Mouse (Mus musculus): ENCODE data around the gene Hist1h2bq.

Gene Hist1h2bq

DNA sequence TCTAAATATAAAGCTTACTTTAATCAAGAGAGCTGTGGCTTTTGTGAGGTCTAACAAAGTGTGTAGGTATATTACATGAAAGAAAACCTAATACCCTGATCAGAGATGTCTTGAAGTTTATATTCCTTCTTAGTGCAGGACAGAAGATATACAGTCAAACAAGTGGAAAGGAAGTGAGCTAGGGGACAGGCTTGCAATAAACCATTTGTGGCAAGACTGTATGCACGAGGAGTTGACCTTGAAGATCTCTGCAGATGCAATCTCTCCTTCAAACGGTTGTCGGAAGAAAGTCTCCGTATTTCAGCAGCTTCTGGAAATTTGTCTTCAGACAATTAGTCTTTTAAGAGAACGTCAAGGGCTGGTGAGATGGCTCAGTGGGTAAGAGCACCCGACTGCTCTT, 20.1 kb downstream of the Hist1h2bq start:
- DNase-seq (ENCODE audit: extremely low read depth, low read depth), result no peak

DNA sequence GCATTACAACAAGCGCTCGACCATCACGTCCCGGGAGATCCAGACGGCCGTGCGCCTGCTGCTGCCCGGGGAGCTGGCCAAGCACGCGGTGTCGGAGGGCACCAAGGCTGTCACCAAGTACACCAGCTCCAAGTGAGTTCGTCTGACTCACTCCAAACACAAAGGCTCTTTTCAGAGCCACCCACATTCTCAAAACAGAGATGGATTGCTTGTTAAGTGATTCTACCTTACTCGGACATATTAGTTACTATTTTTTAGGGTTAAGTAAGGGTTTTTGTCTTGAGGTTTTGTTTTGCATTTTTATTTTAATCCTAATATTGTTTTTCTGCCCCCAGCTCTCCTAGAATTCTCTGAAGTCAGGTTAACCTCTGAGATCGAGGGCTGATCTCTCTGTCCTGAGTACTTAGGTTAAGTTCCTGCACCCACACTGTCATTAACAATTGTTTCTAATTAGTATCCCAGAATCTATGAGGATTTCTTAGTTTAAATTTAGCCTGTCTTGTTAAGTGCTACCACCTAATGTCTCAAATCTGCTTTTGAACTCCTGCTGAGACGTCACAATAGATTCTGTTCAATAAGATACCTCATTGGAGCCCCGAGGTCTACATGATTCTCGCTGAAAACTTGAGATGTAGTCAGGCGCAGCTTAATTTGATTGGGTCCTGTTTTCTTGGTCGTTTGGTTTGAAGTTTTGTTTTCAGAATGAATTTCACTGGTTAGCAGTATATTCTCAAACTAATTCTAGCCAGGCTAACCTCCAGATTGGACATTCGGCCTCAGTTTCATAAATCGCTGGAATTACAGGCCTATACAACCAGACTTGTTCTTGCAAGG, 22.0 kb downstream of the Hist1h2bq start:
- peak; percentile 70 for DNase-seq (ENCODE audit: extremely low read depth, low read depth)

DNA sequence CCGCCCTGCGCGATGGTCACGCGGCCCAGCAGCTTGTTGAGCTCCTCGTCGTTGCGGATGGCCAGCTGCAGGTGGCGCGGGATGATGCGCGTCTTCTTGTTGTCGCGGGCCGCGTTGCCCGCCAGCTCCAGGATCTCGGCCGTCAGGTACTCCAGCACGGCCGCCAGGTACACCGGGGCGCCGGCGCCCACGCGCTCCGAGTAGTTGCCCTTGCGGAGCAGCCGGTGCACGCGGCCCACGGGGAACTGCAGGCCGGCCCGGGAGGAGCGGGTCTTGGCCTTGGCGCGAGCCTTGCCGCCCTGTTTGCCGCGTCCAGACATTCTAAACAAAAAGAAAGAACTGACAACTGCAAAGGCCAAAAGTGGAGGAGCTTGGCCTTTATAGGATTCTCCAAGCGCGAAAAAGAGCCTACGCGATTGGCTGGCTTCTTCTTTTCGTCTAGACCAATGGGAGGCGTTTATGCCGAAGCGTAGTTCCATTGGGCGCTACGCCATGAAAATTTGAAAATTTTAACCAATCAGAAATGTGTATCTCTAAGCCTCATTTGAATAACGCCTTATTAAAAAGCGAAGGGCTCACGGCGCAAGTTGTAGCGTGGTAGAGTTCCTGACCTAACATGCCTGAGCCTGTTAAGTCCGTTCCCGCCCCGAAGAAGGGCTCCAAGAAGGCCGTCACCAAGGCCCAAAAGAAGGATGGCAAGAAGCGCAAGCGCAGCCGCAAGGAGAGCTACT, 22.9 kb downstream of the Hist1h2bq start, which contains the start of the genes Hist1h2an and Hist1h2bp:
TSS of gene Hist1h2an (minus strand) at position 320 of the 731 bp plus-strand sequence.
TSS of gene Hist1h2bp (plus strand) at position 563 of the 731 bp plus-strand sequence.
- DNase-seq (ENCODE audit: extremely low read depth, low read depth), result peak; percentile 96

DNA sequence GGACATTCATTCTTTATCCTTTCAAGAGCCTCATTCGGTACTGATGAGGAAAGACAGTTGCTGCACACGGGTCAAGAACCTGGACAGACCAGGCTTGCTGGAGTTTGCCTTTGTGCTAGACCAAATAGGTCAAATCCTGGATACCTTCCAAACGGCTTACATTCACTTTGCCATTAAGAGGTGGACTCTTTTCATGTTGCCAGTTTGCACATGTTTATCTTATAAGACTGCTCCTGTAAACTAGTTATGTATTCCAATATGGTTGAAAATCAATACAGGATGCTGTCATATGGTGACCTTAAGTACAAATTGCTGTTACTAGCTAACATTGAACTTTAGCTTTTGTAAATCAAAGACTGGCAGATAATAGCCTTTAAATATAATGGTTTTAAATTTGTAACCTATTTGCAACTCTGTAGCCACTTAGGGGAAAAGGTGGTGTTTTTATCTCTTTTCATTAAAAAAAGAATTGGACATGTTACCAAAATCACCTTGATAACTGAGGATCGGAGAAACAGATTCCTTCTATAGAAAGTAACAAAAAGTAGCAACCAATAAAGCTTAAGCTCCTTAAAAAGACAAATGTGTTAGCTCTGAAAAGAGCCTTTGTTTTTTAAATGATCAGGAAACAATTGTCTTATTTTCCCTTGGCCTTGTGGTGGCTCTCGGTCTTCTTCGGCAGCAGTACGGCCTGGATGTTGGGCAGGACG, 23.7 kb downstream of the Hist1h2bq start:
- peak; percentile 73 for DNase-seq (ENCODE audit: extremely low read depth, low read depth)

DNA sequence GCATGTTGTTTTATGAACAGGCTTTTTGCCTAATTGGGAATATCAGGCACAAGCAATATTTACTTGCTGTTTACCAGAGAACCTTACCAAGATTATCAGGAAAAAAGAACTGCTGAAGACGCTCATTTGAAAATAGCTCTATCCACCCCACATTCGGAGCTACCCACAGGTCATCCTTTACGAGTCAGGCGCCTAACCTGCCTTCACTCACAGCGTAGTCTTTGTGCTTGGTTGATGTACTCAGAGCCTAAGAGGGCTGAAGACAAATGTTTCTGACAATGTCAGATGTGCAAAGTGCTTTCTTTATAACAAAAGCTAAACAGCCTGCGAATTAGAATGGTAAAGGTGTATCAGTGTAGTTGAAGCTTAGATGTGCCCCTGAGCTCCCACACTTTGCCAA, 25.7 kb downstream of the Hist1h2bq start:
- DNase-seq (ENCODE audit: extremely low read depth, low read depth), result peak; percentile 26

DNA sequence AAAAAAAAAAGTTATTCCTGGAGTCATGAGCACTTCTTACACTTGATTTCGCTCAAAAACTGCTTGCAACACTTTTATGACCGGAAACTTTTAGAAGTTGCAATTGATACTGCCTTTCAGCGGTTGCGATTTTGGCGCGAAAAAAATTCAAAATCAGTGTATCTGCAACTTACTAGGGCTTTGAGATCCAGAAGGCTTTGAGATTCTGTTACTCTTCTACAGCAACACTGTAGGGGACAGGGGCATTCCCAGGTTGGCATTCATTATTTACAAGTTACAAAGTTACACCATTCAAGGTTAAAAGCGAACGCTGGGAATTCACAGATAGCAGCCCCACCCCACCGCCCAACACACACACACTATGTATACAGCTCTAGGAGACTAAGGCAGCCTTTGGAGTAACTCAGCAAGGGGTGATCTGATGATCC, 26.2 kb downstream of the Hist1h2bq start:
- peak; percentile 63 for DNase-seq (ENCODE audit: extremely low read depth, low read depth)

DNA sequence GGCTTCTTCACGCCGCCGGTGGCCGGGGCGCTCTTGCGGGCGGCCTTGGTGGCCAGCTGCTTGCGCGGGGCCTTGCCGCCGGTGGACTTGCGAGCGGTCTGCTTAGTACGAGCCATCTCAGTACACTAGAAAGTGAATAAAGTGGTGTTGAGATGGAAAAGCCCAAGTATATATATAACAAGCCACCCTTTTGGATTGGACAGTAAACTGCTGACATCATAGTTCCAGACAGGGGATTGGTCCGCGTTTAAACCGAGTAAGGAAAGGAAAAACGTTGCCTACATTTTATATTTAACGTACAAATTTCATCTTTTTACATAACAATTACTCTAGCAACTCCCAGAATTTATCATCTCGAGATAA, 26.8 kb downstream of the Hist1h2bq start, which contains the start of gene Hist1h3i:
TSS of gene Hist1h3i (minus strand) at position 116 of the 363 bp plus-strand sequence.
- peak; percentile 93 for DNase-seq (ENCODE audit: extremely low read depth, low read depth)

DNA sequence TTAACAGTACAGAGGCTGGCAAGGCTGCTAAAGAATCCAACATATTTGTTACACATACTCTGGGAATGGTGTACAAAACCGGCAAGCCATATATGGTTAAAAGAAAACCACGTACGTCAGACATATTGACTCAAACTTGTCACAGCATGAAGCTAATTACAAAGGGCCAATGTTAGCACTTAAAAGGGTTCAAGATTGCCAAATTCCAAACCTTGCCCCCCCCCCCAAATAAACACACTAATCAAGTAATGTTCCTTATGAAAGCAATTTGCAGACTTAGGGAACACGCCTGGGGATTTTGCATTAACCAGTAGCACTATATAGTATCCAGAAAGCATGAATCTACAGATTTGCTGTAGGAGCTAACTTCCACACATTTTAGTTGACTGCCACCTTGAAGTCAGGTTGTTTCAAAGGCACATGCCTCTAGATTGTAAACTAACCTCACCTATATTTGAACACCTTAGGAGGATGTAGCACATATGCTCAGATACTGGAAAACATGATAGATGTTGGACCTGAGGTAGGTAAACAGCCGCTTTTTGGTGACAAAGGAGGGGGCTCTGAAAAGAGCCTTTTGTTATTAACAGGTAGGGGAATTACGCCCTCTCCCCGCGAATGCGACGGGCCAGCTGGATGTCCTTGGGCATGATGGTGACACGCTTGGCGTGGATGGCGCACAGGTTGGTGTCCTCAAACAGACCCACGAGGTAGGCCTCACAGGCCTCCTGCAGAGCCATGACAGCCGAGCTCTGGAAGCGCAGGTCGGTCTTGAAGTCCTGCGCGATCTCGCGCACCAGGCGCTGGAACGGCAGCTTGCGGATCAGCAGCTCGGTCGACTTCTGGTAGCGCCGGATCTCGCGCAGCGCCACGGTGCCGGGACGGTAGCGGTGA, 27.4 kb downstream of the Hist1h2bq start:
- peak; percentile 81 for DNase-seq (ENCODE audit: extremely low read depth, low read depth)

DNA sequence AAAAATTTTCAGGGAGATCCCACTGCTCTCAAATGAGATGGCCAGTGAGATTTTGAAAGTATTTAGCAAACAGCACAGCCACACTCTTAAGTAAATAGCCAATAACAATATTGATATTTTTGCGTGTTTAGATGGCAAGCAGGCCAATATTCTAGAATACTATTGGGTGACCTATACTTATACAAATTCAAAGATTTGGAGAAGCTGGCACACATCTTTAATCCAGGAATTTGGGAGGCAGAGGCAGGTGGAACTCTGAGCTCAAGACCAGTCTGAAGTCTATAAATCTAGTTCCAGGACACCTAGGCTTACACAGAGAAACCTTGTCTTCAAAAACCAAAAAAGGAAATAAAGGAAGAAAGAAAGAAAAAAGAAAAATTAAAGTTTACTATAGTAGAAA, 28.4 kb downstream of the Hist1h2bq start:
- DNase-seq (ENCODE audit: extremely low read depth, low read depth), result no peak

DNA sequence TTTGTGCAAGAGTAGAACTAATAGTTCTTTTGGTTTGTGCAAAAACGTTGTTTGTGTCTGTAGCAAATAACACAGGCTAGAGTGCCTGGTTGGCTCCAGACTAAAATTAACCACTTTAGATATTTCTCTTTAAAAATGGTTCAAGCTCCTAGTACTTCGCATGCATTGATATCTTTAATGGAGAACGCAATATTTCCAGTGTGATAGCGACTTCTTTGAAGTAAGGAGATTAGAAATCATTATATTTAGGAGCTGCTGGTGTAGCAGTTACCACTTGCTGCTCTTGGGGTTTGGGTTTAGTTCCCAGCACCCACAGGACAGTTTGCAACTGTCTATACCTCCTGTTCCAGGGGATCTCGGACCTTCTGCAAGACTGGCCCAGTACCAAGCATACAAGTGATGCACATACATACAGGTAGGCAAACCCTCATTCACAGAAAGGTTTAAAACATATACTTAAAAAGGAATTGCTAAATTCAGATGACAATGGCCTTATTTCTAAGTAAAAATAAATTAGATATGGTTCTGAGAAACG, 28.9 kb downstream of the Hist1h2bq start:
- peak; percentile 36 for DNase-seq (ENCODE audit: extremely low read depth, low read depth)

DNA sequence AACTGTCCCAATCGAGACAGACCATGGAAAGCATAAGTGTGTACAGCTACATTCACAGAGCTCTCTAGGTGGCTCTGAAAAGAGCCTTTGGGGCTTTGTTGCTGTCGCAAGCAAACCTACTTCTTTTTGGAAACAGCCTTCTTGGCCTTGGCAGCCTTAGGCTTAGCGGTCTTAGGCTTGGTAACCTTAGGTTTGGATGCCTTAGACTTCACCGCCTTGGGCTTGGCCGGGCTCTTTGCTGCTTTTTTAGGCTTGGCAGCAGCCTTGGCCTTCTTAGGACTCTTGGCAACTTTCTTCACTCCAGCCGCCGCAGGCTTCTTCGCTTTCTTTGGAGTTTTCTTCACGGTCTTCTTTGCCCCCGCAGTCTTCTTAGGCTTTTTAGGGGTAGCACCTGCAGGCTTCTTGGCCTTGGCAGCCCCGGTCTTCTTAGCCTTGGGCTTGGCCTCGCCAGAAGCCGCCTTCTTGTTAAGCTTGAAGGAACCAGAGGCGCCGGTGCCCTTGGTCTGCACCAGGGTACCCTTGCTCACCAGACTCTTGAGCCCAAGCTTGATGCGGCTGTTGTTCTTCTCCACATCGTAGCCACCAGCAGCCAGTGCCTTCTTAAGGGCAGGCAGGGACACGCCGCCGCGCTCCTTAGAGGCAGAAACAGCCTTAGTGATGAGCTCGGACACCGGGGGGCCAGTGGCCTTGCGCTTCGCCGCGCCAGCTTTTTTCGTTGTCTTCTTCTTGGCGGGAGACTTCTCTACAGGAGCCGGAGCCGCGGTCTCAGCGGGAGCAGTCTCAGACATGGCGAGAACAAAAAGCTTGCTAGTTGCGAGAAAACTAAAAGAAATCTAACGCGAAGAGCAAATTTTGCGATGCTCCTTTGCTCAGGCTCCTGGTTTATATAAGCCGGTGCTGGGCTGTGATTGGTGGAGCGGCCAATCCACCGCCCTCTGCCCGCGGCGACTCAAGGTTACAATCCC, 29.9 kb downstream of the Hist1h2bq start, which contains the start of gene Hist1h1b:
TSS of gene Hist1h1b (minus strand) at position 859 of the 965 bp plus-strand sequence.
- peak; percentile 87 for DNase-seq (ENCODE audit: extremely low read depth, low read depth)

DNA sequence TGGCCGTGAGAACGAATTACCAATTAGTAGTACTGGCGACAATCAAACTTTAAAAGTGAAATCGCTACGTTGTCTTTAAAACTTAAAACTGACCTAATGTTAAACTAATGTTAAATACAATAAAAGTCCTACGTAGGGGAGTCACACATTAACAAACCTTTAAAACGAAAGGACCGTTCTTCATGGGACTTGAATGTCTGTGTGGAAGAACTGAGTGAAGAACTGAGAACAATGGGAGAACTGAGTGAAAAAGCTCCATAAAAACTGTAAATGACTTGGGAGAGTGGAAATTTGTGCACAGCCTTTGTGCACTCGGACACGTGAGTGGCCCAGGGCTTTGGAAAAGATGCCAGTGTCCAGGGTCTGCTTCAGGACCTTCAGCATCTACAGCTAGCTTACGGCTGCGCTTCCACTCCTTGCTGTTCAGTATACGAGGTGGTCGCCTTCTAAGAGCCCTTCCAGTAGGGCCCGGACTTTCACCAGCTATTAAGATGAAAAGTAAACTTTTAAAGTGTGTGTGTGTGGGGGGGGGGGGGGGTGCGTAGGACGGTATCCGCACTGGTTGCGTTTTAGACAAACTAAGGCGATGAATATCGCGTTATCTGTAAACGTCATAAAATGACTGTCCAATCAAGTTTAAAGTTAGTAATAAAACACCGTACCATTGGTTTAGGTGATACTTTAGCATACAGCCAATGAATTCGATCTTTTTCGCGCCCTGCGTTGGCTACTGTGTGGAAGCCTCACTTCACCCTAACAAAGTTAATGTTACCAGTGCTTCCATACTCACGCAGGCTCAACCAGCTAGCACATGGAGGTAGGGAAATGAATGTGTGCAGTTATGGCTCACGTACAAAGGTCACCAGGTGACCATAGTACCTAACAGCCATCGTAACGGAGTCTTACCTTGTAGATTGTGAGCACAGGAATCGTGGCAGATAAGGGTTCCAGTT, 30.9 kb downstream of the Hist1h2bq start:
- DNase-seq (ENCODE audit: extremely low read depth, low read depth), result peak; percentile 94
